Mouse (Mus musculus) forebrain, embryonic 16.5 days (tissue): ENCODE results near the gene Gpr156. TPM values are rescaled to one million over a fixed set of nuclear protein-coding genes. Genes with fewer than 3 reads are reported as not detected.

Source experiments
- ATAC-seq: fragments of 200-750 bp; cut with Nextera tagmentation; 2 replicates; pipeline ENCODE4 v1.8.0; 2017; ENCODE audit warnings: mild to moderate bottlenecking, moderate library complexity
- H3K27ac ChIP-seq: fragments of 300-500 bp; sonication (generic); 2 replicates; pipeline ENCODE4 v1.5.1; 2014; ENCODE audit warnings: low read length, control low read depth
- H3K27me3 ChIP-seq: fragments of 300-500 bp; sonication (generic); replicated peaks from 2 replicates; pipeline ENCODE4 v1.6.1; 2014; ENCODE audit warnings: low read length; ENCODE audit not compliant: control insufficient read depth, insufficient read depth
- H3K36me3 ChIP-seq: fragments of 300-500 bp; sonication (generic); 2 replicates; pipeline ENCODE4 v1.6.1; 2014; ENCODE audit not compliant: control insufficient read depth, insufficient read depth
- H3K4me1 ChIP-seq: fragments of 300-500 bp; sonication (generic); replicated peaks from 2 replicates; pipeline ENCODE4 v1.6.1; 2014; ENCODE audit warnings: low read length; ENCODE audit not compliant: control insufficient read depth, insufficient read depth
- H3K4me2 ChIP-seq: fragments of 300-500 bp; sonication (generic); 2 replicates; pipeline ENCODE4 v1.6.1; 2014; ENCODE audit warnings: mild to moderate bottlenecking, low read length, control low read depth
- H3K4me3 ChIP-seq: fragments of 300-500 bp; sonication (generic); replicated peaks from 2 replicates; pipeline ENCODE4 v1.5.1; 2014; ENCODE audit warnings: mild to moderate bottlenecking, low read length, control low read depth
- H3K9ac ChIP-seq: fragments of 300-500 bp; sonication (generic); replicated peaks from 2 replicates; pipeline ENCODE4 v1.6.1; 2014; ENCODE audit warnings: low read depth, low read length, control low read depth
- H3K9me3 ChIP-seq: fragments of 300-500 bp; sonication (generic); 2 replicates; pipeline ENCODE4 v1.6.1; 2016; ENCODE audit warnings: low read length; ENCODE audit not compliant: control insufficient read depth
- WGBS: fragments of 180-500 bp; shearing (Covaris S2); extraction: QIAGEN DNeasy Blood & Tissue Kit; methylation state at CpG from one replicate; pipeline ENCODE4 v1.1.7; 2014; 5-methylcytosine and 5-hydroxymethylcytosine counted together
- polyA plus RNA-seq: library from polyadenylated mRNA; unstranded; fragments of >200 nt; fragmentation: Nextera tagmentation; extraction: Ambion mirVana; gene quantifications from 2 replicates; pipeline ENCODE4 v1.2.1, GENCODE M21; 2015

Gpr156 gene
- polyA plus RNA-seq, 1 experiment from 2014 or later: 5.4 TPM

GRCm38 (mm10) chr16:37934932-37935331 lies 18.6 kb downstream of the Gpr156 start:
- Histone ChIP-seq H3K4me2 (no peak overlapping the region), H3K4me1 (peaks cover 28% of the 10 kb centered on the region), H3K9me3 (0 out of 2 replicates have a peak, but pooled peaks cover 2% of the 10 kb centered on the region), H3K27me3 (no peaks in the 10 kb centered on the region), H3K36me3 (no peaks in the 10 kb centered on the region), H3K9ac (no peak overlapping the region), H3K27ac (no peak overlapping the region), H3K4me3 (no peak overlapping the region)
- ATAC-seq: no peak
- WGBS: 77% methylated on average over 2 of the region's 2 CpGs

DNA sequence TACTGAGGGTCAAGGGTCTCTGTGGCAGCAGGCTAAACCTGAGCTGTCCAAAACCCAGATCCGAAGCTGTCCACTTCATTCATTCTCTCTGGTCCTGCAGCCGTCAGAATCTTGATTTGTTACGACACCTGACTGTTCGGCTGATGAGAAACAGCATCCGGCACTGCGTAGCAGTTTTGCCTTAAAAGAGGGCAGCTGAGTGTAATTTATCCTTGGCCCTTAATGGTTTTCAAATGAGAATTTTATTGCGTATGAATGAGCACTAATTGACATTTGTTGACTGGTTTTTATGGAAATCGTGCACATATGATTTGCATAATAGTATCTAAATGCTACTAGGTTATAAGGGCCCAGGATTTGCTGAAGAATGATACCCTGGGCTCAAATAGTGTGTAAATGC lies 21.0 kb downstream of the Gpr156 start:
- no peak overlapping the region; the same call in 1 of the 2 replicates for H3K27ac ChIP-seq
- 39% methylated on average over 8 of the region's 8 CpGs for WGBS

DNA sequence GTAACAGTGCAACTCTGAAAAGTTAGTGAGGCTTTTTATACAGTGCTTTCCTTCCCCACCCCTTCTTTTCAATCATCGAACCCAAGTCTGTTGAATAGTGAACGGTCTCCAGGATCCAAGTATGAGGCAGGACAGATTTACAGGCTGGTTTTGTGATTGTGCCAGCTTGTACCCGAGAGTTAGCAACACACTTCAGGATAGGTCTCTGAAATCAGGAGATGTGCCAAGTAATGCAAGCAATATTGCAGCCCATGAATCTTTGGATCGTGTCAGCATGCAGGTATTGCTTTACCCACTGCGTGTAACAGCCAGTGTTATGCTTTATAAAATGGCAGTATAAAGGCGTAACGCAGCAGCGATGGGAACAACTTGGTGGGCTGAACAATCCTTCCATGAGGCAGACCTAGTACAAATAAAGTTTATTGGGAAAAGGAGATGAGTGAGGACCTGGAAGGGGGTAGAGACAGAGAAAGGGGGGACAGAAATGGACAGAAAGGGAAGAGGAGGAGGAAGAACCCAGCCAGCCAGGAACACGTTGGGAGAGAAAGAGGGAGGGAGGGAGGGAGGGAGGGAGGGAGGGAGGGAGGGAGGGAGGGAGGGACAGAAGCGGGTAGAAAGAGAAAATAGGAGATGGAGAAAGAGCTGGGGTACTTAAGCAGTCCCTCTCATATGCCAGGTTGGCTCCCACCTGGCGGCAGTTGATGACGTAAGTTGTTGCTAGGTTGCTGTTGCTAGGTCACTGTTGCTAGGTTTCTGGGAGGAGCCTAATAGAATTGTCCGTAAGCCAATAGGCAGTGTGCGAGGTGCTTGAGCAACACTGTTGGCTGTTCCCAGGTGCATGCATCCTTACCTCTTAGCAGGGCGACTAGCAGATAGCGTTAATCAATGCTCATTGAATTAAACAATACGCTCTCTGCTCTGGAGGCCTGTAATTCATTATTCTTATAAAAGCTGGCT lies 22.1 kb downstream of the Gpr156 start:
- Histone ChIP-seq H3K27me3 (no peaks in the 10 kb centered on the region), H3K4me1 (peaks cover 36% of the 10 kb centered on the region), H3K4me3 (peak overlapping the region; percentile 13), H3K36me3 (no peaks in the 10 kb centered on the region), H3K9ac (0 out of 2 replicates have a peak overlapping the region, but pooled peaks have one; percentile 17), H3K4me2 (peak overlapping the region; percentile 44), H3K9me3 (no peaks in the 10 kb centered on the region), H3K27ac (peak overlapping the region; percentile 79)
- peak; percentile 97 for ATAC-seq
- WGBS: 31% methylated on average over 16 of the region's 17 CpGs

More for the DNA sequence above, 21.0 kb downstream of the Gpr156 start:
- no peaks in the 10 kb centered on the region for H3K9me3 ChIP-seq
- peaks cover 28% of the 10 kb centered on the region for H3K4me1 ChIP-seq
- H3K4me3 ChIP-seq: no peak overlapping the region
- H3K4me2 ChIP-seq: no peak overlapping the region
- H3K9ac ChIP-seq: 0 out of 2 replicates have a peak overlapping the region, but pooled peaks have one; percentile 6
- ATAC-seq: no peak
- H3K27me3 ChIP-seq: no peaks in the 10 kb centered on the region
- H3K36me3 ChIP-seq: no peaks in the 10 kb centered on the region

GRCm38 (mm10) chr16:37939082-37939863 lies 23.0 kb downstream of the Gpr156 start:
- H3K4me1 ChIP-seq: peaks cover 36% of the 10 kb centered on the region
- no peaks in the 10 kb centered on the region for H3K36me3 ChIP-seq
- ATAC-seq: peak; percentile 37
- H3K9me3 ChIP-seq: no peaks in the 10 kb centered on the region
- peak overlapping the region; percentile 71 for H3K27ac ChIP-seq
- WGBS: 56% methylated on average over 11 of the region's 11 CpGs
- no peaks in the 10 kb centered on the region for H3K27me3 ChIP-seq
- H3K9ac ChIP-seq: no peak overlapping the region
- peak overlapping the region; percentile 13 for H3K4me3 ChIP-seq
- H3K4me2 ChIP-seq: peak overlapping the region; percentile 44

- no peak overlapping the region for H3K4me2 ChIP-seq
- H3K9me3 ChIP-seq: no peaks in the 10 kb centered on the region
- WGBS: 87% methylated on average over 10 of the region's 10 CpGs
- H3K27ac ChIP-seq: no peak overlapping the region
- ATAC-seq: no peak
- H3K9ac ChIP-seq: no peak overlapping the region
- H3K36me3 ChIP-seq: no peaks in the 10 kb centered on the region
- no peak overlapping the region for H3K4me3 ChIP-seq
- no peaks in the 10 kb centered on the region for H3K27me3 ChIP-seq
- H3K4me1 ChIP-seq: peaks cover 45% of the 10 kb centered on the region
Observed at GRCm38 (mm10) chr16:37940291-37940690, 24.0 kb downstream of the Gpr156 start.

DNA sequence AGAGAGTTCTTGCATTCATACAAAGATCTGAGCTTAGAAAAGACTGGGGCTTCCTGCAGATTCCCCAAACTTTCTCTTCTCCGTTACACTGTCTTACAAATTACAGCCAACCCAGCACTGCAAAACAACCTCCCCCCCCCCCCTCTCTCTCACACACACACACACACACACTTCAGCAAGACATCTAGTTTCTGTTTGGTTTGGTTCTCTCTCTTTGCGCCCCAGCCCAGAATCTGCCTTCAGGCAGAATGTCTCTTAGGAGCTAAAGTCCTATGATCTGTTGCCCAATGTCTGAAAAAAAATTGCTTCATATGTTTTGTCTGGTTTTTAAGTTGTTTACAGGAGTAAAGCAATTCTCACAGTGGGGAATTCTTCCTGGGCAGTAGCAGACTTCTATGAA lies 27.4 kb downstream of the Gpr156 start:
- Histone ChIP-seq H3K27ac (peak overlapping the region; percentile 35), H3K9me3 (no peaks in the 10 kb centered on the region), H3K4me2 (no peak overlapping the region), H3K4me1 (peaks cover 32% of the 10 kb centered on the region), H3K4me3 (no peak overlapping the region), H3K27me3 (no peaks in the 10 kb centered on the region), H3K36me3 (no peaks in the 10 kb centered on the region), H3K9ac (no peak overlapping the region)
- no peak for ATAC-seq
- 37% methylated on average over 2 of the region's 2 CpGs for WGBS

DNA sequence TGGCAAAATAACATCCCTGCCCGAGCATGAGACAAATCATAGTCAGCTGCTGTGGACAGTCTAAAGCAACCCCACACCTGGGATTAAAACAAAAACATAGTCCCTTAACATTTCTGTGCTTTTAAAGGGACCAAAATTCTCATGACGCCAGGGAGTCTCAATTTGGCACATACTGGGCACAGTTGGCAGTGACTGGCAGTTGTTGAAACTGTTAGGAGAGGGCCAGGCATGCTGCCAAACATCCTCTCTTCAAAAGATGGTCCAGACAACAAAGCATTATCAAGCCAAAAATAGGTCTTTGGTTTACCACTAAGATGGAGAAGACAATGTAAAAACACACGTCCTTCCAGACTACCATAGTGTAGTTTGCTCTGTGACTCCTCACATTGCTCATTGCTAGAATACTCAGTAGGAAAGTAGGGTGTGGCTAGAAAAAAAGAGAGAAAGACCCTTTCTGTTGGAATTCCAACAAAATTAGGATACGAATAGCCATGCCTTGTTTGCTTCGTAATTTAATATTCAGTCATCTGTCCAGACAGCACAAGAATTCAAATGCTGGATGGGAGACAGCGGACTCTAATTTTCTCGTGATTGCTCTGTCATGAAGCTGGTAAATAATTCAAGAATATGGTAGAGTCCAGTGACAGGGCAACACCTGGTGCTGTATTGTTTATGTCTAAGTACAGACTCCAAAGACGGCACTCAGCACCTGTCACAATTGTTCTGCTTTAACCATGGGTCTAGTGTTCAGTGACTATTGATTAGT lies 28.9 kb downstream of the Gpr156 start:
- Histone ChIP-seq H3K4me2 (no peak overlapping the region), H3K9me3 (no peaks in the 10 kb centered on the region), H3K27me3 (no peaks in the 10 kb centered on the region), H3K36me3 (no peaks in the 10 kb centered on the region), H3K4me3 (no peak overlapping the region), H3K4me1 (peaks cover 21% of the 10 kb centered on the region), H3K27ac (peak overlapping the region; percentile 83), H3K9ac (no peak overlapping the region)
- 22% methylated on average over 8 of the region's 8 CpGs for WGBS
- ATAC-seq: peak; percentile 65

DNA sequence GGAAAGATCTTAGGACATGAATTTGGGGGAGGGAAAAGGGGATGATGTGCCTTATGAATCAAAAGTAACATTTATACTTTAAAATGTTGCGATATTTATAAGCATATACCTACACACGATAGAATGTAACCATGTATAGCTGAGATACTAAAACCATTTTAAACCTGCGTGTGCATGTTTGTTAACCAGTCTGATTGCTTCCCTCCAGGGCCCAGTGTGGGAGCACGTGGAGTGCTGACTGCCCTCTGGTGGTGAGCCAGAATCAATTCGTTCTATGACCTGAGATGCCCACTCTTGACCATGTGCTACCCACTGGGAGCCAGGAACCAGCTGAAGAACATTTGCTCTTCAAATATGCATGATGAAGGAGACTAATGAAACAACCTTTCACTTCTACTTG lies 30.9 kb downstream of the Gpr156 start:
- Histone ChIP-seq H3K36me3 (no peaks in the 10 kb centered on the region), H3K27me3 (no peaks in the 10 kb centered on the region), H3K4me3 (no peak overlapping the region), H3K4me2 (no peak overlapping the region), H3K4me1 (peaks cover 21% of the 10 kb centered on the region), H3K9ac (no peak overlapping the region), H3K27ac (no peak overlapping the region), H3K9me3 (no peaks in the 10 kb centered on the region)
- 0 out of 2 replicates have a peak, but pooled peaks have one; percentile 11 for ATAC-seq
- 32% methylated on average over 5 of the region's 5 CpGs for WGBS
